Mouse (Mus musculus) urinary bladder, postnatal 25 days (tissue): ENCODE measurements around the gene Arfip1.
"Not testable (repeated sequence)": the region's sequence is repeated elsewhere in the genome, so short reads cannot be mapped to it uniquely, and the experiment has no call there.

Experiments
- DNase-seq: peaks from one replicate; pipeline ENCODE4 v3.0.0; 2022; ENCODE audit warnings: low spot score

The Arfip1 gene

GRCm38 (mm10) chr3:84570501-84570900, 11.9 kb downstream of the Arfip1 start:
- DNase-seq: no peak

- no peak for DNase-seq
These were observed 12.8 kb downstream of the Arfip1 start for GRCm38 (mm10) chr3:84569587-84569986.

- DNase-seq: no peak
These were observed 13.9 kb downstream of the Arfip1 start for GRCm38 (mm10) chr3:84568540-84568939.

GRCm38 (mm10) chr3:84563415-84563814, 19.0 kb downstream of the Arfip1 start:
- DNase-seq: no peak

- not testable (repeated sequence) for DNase-seq
These were observed 19.5 kb downstream of the Arfip1 start for GRCm38 (mm10) chr3:84562911-84563310.

- no peak for DNase-seq
These were observed 24.1 kb downstream of the Arfip1 start for GRCm38 (mm10) chr3:84558301-84558700.

- no peak for DNase-seq
These were observed 26.6 kb downstream of the Arfip1 start for GRCm38 (mm10) chr3:84555780-84556179.

- DNase-seq: no peak
These were observed 35.2 kb downstream of the Arfip1 start for GRCm38 (mm10) chr3:84547177-84547576.

- DNase-seq: peak; percentile 43
These were observed 40.0 kb downstream of the Arfip1 start for GRCm38 (mm10) chr3:84542450-84542849.

- no peak for DNase-seq
These were observed 40.5 kb downstream of the Arfip1 start for GRCm38 (mm10) chr3:84541881-84542280.

- no peak for DNase-seq
These were observed 41.8 kb downstream of the Arfip1 start for GRCm38 (mm10) chr3:84540640-84541039.

GRCm38 (mm10) chr3:84536987-84537386, 45.4 kb downstream of the Arfip1 start:
- DNase-seq: no peak

GRCm38 (mm10) chr3:84533227-84533626, 49.2 kb downstream of the Arfip1 start:
- no peak for DNase-seq

- no peak for DNase-seq
These were observed 53.4 kb downstream of the Arfip1 start for GRCm38 (mm10) chr3:84529021-84529420.

- DNase-seq: no peak
These were observed 57.5 kb downstream of the Arfip1 start for GRCm38 (mm10) chr3:84524952-84525351.

GRCm38 (mm10) chr3:84516163-84516562, 66.3 kb downstream of the Arfip1 start:
- DNase-seq: no peak

- DNase-seq: no peak
These were observed 69.5 kb downstream of the Arfip1 start for GRCm38 (mm10) chr3:84512774-84513515.

GRCm38 (mm10) chr3:84505193-84505592, 77.2 kb downstream of the Arfip1 start:
- no peak for DNase-seq

- no peak for DNase-seq
These were observed 78.1 kb downstream of the Arfip1 start for GRCm38 (mm10) chr3:84504291-84504690.

- no peak for DNase-seq
These were observed 80.3 kb downstream of the Arfip1 start for GRCm38 (mm10) chr3:84502101-84502500.

- DNase-seq: no peak
These were observed 81.9 kb downstream of the Arfip1 start for GRCm38 (mm10) chr3:84500491-84500890.

- no peak for DNase-seq
These were observed 84.7 kb downstream of the Arfip1 start for GRCm38 (mm10) chr3:84497718-84498117.

- no peak for DNase-seq
These were observed 89.8 kb downstream of the Arfip1 start for GRCm38 (mm10) chr3:84492657-84493056.

- DNase-seq: no peak
These were observed 90.3 kb downstream of the Arfip1 start for GRCm38 (mm10) chr3:84492148-84492547.
